Mouse (Mus musculus) urinary bladder, postnatal 10 days (tissue): Measurements from ENCODE around the gene Kif21a.

Source experiments
- DNase-seq: peaks from one replicate; pipeline ENCODE4 v3.0.0; 2022; ENCODE audit warnings: low spot score

Kif21a gene

DNA sequence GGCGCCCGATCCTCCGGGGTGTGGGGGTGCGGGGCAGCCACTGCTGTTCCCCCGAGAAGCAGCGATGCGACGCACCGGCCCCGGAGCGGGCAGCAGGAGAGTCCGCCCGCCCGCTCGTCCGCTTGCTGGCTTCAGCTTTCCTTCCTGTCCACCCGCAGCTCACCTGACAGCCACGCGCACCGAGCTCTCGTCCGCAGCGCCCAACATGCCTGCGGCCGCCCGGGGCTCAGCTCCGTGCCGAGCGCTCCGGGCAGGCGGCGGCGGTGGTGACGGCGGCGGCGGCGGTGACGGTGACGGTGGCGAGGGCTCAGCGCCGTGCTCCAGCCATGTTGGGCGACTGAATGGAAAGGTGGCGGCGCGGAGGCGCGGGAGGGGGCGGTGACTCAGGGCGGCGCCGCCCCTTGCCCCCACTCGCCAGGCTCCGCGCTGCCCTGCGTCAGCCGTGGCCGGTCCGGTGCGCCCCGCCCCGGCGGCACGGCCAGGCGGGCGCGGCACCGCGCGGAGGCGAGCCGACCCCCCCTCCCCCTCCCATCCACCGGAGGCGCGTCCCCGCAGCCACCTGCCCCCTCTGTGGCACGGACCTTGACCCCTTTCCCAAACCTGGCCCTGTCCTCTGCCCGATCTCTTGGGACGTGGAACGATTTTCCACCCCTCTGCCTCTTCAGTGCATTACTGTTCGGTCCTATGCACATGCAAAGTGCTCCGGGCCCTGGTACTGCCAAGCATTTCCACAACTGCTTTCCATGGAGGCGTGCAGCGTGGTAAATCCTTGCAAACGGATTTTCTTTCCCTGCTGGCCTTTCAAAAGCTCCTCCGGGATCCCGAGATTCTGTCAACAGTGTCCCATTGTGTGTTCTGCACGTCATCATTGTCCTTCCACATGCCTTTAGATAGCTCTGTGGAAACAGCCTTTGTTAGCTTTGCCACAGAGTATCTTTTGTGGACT, at the start of gene Kif21a:
Gene Kif21a, minus strand, starts transcription at position 453 of the 946 bp plus-strand sequence.
- DNase-seq: no peak

- DNase-seq: no peak
Observed at GRCm38 (mm10) chr15:91096606-91097005, 46.9 kb upstream of the Kif21a start.

- DNase-seq: no peak
Observed at GRCm38 (mm10) chr15:91089427-91089826, 39.7 kb upstream of the Kif21a start.

DNA sequence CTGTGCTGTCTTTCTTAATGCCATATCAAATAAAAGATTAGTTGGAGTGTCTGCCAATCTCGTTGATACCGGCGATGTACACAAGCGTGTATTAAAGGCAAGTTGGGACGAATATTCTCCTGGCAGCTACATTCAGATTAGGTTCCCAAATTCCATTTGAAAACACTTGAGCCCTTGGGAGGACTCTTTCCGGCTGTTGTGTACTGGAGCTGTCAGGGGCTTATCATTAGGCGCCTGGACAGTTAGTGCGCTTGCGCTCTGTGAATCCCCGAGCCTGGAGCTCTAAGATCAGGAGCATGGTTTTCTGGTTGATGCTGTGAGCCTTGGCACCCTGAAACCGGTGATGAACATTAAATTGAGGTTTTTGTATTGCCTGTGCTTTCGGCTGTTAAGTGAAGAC, 38.3 kb upstream of the Kif21a start:
- no peak for DNase-seq

- no peak for DNase-seq
Observed at GRCm38 (mm10) chr15:91077457-91078410, 28.0 kb upstream of the Kif21a start.

DNA sequence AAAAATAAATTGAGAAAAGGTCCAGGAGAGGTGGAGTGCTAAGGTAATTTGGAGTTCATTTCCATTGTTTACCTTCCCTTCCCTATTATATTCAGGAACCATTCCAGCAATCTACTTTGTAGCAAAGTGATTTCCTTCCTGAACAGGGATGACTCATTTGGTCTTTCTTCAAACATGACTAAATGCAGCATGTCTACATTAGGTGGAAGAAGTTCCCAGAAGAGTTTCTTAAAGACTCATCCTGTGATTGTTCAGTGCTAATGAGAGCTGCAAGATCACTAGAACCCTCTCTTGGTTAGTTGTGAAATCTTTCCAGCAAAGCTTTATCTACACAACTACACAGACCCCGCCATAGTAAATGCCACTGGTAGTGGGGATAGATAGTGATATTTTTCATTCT, 22.7 kb upstream of the Kif21a start:
- no peak for DNase-seq

DNA sequence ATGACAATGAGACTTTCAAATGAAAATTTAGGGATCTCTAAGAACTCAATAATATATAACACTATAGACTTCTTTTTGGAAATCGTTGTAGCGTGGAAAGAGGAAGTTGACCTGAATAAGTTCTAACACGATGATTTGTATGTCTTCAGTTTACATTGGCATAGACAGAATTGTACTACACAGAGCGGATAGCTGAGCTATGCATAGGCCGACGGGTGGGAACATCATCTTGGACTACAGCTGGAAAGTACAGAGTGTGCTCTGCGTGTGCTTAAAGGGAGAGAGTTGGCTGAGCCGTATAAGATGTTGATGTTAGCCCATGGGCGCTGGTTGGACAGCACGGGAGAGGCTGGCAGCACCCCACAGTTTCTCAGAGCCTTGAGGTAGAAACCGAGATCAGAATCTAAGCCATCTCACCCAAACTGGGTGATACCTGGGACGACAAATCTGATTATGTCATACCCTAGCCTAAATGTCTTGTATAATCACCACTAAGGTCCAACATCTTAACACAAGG, 14.6 kb upstream of the Kif21a start:
- no peak for DNase-seq

DNA sequence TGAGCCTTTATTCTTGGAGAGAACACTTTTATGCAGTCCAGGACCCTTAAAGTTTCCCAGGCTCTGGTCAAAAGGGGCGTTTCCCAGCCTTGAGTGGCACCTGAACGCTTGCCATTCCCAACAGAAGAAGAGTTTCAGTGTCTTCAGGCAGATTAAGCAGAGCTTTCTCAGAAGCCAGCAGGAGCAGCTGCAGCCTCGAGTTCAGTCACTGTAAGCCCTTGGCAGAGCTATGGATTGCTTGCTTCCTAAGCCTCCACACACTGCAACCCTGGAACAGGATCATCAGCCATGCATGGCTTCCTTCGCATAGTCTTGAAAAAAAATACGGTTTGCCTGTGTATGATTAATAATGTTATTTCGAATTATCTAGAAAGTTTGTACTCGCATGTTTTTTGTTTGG, 14.1 kb upstream of the Kif21a start:
- no peak for DNase-seq

DNA sequence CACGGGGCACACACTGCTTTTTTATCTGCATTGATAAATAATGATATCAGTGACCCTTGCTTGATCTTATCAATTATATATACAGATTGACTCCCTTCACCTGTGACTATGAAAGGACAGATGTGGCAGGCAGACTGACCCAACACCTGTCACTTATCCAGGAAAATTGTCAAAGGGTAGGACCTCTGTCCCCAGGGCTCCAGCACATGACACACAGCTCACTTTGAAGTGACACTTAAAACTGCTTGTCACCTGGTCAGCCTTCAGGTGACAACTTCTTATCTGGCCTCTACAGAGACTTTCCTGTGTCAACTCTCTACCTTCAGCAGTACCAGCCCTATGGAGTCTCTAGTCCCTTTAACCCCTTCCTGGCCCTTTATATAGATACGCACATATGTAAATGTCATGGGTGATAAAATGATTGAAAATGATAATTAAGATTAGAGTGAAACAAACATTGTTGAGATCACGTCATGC, 7.2 kb upstream of the Kif21a start:
- no peak for DNase-seq

- no peak for DNase-seq
Observed at GRCm38 (mm10) chr15:91056176-91056865, 6.6 kb upstream of the Kif21a start.

GRCm38 (mm10) chr15:91048951-91049495, 725 bp downstream of the Kif21a start:
- no peak for DNase-seq

DNA sequence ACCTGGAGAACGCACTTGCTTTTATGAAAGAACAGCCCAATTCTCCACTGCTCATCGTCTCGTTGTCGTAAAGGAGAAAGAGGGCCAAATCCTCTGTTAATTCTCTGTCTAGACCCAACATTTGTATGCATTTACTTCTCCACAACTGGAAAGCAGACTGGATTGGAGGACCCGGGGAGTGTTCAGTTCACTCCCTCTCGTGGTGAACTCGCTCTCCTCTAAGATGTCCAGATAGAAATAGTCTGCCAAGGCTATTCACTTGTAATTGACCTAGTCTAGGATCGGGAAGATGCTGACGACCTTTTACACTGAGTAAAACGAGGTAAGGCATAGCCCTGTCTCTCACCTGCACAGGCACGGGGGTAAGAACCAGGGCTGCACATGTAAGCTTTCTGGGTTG, 2.1 kb downstream of the Kif21a start:
- no peak for DNase-seq

GRCm38 (mm10) chr15:91046506-91046905, 3.2 kb downstream of the Kif21a start:
- DNase-seq: no peak

- DNase-seq: no peak
Observed at GRCm38 (mm10) chr15:91043263-91043662, 6.5 kb downstream of the Kif21a start.

GRCm38 (mm10) chr15:91038860-91039259, 10.9 kb downstream of the Kif21a start:
- no peak for DNase-seq

DNA sequence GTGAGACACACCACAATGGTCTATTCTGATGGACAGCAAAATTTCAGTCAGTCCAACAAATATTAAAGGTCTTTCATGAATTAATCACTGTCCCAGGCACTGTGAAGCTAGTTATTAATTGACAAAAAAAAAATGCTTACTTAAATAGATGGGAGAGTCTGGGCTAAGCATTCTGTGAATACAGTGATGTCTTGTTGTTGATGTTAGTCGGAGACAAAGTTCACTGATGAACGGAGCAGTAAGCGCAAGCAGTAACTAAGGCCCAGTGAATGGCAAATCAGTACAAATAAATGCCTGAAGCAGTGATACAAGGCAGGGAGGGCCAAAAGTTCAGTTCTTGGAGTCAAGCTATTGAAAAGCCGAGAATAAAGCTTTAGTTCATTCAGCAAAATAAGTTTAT, 15.7 kb downstream of the Kif21a start:
- no peak for DNase-seq

- no peak for DNase-seq
Observed at GRCm38 (mm10) chr15:91033529-91033928, 16.2 kb downstream of the Kif21a start.

DNA sequence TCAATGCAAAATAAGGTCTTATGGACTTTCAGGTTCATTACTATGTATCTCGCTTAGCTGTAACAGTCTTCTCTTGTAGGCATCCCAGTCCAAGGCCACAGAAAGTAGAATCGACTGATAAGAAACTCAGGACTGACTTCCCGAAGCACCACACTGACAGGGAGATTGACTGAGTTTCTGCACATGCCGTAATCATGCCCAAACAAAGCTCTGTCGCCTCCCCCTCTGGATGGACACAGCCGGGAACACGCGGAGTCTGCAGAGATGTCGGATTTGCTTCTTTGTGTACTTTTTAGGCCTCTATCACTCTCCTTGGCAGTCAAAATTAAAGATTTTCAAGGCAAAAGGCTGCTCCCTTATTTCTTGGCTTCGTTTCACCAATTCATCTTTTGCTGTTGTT, 20.8 kb downstream of the Kif21a start:
- no peak for DNase-seq

GRCm38 (mm10) chr15:91028494-91028893, 21.3 kb downstream of the Kif21a start:
- DNase-seq: no peak

- no peak for DNase-seq
Observed at GRCm38 (mm10) chr15:91022276-91022675, 27.5 kb downstream of the Kif21a start.

- DNase-seq: no peak
Observed at GRCm38 (mm10) chr15:91018861-91019187, 30.9 kb downstream of the Kif21a start.
